Mouse (Mus musculus): ENCODE results near the gene BC028528. TPM values are rescaled to one million over a fixed set of nuclear protein-coding genes. Genes with fewer than 3 reads are reported as not detected.
"Not testable (repeated sequence)": the region's sequence is repeated elsewhere in the genome, so short reads cannot be mapped to it uniquely, and the experiment has no call there.

Gene BC028528
- polyA plus RNA-seq, 1 experiment from 2014 or later: 8.6 TPM

DNA sequence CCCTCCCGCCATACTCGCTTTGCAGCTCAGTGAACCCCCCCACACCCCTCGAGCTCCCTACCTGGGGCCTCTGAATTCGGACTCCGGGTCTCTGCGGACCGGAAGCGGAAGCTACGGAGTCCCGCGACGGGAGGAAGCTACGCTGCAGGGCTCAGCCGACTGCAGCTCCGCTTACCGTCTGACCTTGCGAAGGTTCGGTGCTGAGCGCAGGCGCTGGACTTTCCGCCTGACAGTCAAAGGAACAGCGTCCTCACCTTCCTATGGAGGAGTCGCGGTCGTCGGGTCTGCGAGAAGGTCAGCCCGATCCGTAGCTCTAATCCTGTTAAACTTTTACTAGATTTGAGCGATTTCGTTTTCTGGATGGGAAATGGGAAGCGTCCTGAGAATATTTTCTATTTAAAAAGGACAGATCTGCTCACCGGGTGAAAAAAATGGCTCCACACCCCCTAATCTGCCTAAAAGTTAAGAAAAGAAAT lies 20.4 kb downstream of the BC028528 start, which contains the start of gene Mrps21:
Mrps21 (minus strand) TSS at position 128 of the 476 bp plus-strand sequence.
- WGBS (ENCODE audit: insufficient replicate concordance): under 1% methylated on average over 33 of the region's 33 CpGs
- peaks cover 31% of the 10 kb centered on the region for H3K36me3 ChIP-seq
- peaks cover 46% of the 10 kb centered on the region for H3K4me1 ChIP-seq (replicated peaks)
- H3K27ac ChIP-seq: peak within 1 kb of the TSS; percentile 89
- peak within 1 kb of the TSS; percentile 74 for H3K4me3 ChIP-seq (replicated peaks)
- DNase-seq (peak; percentile 81), ATAC-seq (ENCODE audit: low read depth) (peak; percentile 94)
- H3K9me3 ChIP-seq (replicated peaks): no peaks in the 10 kb centered on the region
- H3K4me2 ChIP-seq: peak within 1 kb of the TSS; percentile 81
- H3K27me3 ChIP-seq: no peaks in the 10 kb centered on the region
- H3K9ac ChIP-seq: peak within 1 kb of the TSS; percentile 86

DNA sequence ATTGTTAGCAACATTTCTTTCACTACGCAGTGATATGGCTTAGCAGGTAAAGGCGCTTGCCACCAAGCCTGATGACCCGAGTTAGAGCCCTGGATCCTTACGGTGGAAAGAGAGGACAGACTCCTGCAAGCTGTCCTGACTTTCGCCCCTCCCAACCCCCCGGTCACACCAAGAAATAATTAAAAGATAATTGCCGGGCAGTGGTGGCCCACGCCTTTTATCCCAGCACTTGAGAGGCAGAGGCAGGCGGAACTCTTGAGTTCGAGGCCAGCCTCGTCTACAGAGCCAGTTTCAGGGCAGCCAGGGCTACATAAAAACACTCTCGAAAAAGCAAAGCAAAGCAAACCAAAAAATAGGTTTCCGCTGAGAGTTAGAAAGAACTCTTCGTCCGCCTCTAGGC lies 20.8 kb downstream of the BC028528 start:
- no peaks in the 10 kb centered on the region for H3K9me3 ChIP-seq (replicated peaks)
- DNase-seq (no peak), ATAC-seq (ENCODE audit: low read depth) (peak; percentile 51)
- H3K4me3 ChIP-seq (replicated peaks): peak overlapping the region; percentile 74
- peak overlapping the region; percentile 81 for H3K4me2 ChIP-seq
- H3K9ac ChIP-seq: peak overlapping the region; percentile 86
- peak overlapping the region; percentile 89 for H3K27ac ChIP-seq
- H3K27me3 ChIP-seq: no peaks in the 10 kb centered on the region
- H3K36me3 ChIP-seq: peaks cover 35% of the 10 kb centered on the region
- 3% methylated on average over 15 of the region's 15 CpGs for WGBS (ENCODE audit: insufficient replicate concordance)
- peaks cover 46% of the 10 kb centered on the region for H3K4me1 ChIP-seq (replicated peaks)

DNA sequence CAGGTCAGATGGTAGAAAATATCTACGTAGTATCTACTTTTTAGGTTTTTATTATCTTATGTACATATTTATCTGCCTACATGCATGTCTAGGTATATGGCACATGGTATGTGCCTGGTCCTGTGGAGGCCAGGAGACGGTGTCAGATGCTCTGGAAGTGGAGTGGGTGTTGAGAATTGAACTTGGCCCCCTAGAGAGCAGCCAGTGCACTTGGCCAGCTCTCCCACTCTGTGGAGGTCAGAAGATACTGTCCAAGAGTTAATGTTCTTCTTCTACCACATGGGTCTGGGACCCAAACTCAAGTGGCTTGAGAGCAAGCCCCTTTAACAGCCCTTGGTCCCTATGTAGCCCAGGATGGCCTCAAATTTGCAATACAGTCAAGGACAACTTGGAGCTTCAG lies 24.4 kb downstream of the BC028528 start:
- H3K9ac ChIP-seq: no peak overlapping the region
- H3K27ac ChIP-seq: no peak overlapping the region
- no peak overlapping the region for H3K4me2 ChIP-seq
- peaks cover 58% of the 10 kb centered on the region for H3K36me3 ChIP-seq
- DNase-seq: no peak
- H3K4me1 ChIP-seq (replicated peaks): peaks cover 31% of the 10 kb centered on the region
- ATAC-seq (ENCODE audit: low read depth): no peak
- no peaks in the 10 kb centered on the region for H3K27me3 ChIP-seq
- H3K9me3 ChIP-seq (replicated peaks): no peaks in the 10 kb centered on the region
- H3K4me3 ChIP-seq (replicated peaks): no peak overlapping the region
- 79% methylated on average over 2 of the region's 2 CpGs for WGBS (ENCODE audit: insufficient replicate concordance)

DNA sequence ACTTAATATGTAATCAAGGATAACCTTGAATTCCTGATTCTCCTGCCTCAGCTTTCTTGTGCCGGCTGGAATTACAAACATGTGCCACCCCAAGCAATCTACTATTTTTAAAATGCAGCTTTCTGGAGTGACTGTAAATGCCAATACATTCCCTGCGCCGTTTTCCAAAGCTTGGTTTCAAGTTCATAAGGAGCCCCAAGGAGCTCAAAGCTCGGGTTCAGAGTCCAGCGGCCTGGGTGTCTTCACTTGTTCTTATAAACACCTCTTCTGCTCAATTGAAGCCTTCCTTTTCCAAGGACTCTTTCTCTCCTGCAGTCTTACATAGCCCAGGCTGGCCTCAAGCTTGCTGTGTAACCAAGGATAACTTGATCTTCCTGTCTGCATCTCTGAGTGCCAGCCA lies 25.7 kb downstream of the BC028528 start:
- H3K36me3 ChIP-seq: peaks cover 58% of the 10 kb centered on the region

DNA sequence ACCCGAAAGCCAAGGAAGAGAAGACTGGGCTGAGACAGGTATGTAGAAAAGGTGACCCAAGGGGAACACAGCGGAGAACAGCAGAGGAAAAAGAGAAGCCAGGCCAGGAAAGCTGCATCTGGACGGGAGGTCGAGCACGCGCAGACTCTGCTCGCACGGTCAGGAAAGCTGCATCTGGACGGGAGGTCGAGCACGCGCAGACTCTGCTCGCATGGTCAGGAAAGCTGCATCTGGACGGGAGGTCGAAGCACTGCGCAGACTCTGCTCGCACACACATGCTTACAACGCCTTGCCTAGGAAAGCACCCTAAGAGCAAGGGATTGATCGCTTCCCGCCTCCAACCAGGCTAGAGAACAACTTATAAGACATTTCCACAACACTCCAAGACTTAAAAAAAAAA lies 26.2 kb downstream of the BC028528 start:
- no peak overlapping the region for H3K27ac ChIP-seq
- H3K4me2 ChIP-seq: no peak overlapping the region
- H3K27me3 ChIP-seq: no peaks in the 10 kb centered on the region
- 0 out of 2 replicates have a peak overlapping the region, but pooled peaks have one; percentile 15 for H3K9ac ChIP-seq
- no peak overlapping the region for H3K4me3 ChIP-seq (replicated peaks)
- peaks cover 22% of the 10 kb centered on the region for H3K4me1 ChIP-seq (replicated peaks)
- 90% methylated on average over 20 of the region's 20 CpGs for WGBS (ENCODE audit: insufficient replicate concordance)
- H3K9me3 ChIP-seq (replicated peaks): no peaks in the 10 kb centered on the region
- ATAC-seq (ENCODE audit: low read depth) (no peak), DNase-seq (no peak)
- peaks cover 58% of the 10 kb centered on the region for H3K36me3 ChIP-seq

More for the DNA sequence above, 25.7 kb downstream of the BC028528 start:
- Histone ChIP-seq H3K27me3 (no peaks in the 10 kb centered on the region), H3K4me1 (replicated peaks) (peaks cover 26% of the 10 kb centered on the region), H3K4me3 (replicated peaks) (no peak overlapping the region), H3K9ac (no peak overlapping the region), H3K27ac (no peak overlapping the region), H3K4me2 (no peak overlapping the region), H3K9me3 (replicated peaks) (no peaks in the 10 kb centered on the region)
- DNase-seq (no peak), ATAC-seq (ENCODE audit: low read depth) (no peak)
- 85% methylated on average over 5 of the region's 5 CpGs for WGBS (ENCODE audit: insufficient replicate concordance)

DNA sequence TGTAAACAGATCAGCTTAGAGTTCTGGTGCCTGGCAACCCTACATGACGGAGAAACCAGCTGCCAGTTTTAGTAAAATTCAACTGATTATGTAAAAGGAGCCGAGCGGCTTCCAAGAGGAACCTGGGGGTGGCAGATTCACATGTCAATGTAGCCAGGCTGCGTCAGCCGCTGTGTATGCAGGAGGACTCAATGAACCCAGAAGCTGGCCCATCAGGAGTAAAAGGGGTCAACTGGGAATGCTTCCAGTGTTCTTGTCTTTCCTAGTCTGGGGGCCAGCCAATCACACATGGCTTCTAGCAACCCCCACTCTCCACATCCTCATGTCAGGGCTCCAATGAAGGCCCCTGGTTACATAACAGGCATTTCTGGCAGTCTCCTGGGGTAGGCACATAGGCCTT lies 26.8 kb downstream of the BC028528 start:
- Histone ChIP-seq H3K27me3 (no peaks in the 10 kb centered on the region), H3K9ac (peak overlapping the region; percentile 15; the same call in 1 of the 2 replicates), H3K27ac (no peak overlapping the region), H3K9me3 (replicated peaks) (no peaks in the 10 kb centered on the region), H3K4me3 (replicated peaks) (no peak overlapping the region), H3K4me1 (replicated peaks) (peaks cover 17% of the 10 kb centered on the region; the same call in 1 of the 2 replicates), H3K36me3 (peaks cover 54% of the 10 kb centered on the region), H3K4me2 (no peak overlapping the region)
- 82% methylated on average over 5 of the region's 5 CpGs for WGBS (ENCODE audit: insufficient replicate concordance)
- no peak for DNase-seq
- no peak for ATAC-seq (ENCODE audit: low read depth)

DNA sequence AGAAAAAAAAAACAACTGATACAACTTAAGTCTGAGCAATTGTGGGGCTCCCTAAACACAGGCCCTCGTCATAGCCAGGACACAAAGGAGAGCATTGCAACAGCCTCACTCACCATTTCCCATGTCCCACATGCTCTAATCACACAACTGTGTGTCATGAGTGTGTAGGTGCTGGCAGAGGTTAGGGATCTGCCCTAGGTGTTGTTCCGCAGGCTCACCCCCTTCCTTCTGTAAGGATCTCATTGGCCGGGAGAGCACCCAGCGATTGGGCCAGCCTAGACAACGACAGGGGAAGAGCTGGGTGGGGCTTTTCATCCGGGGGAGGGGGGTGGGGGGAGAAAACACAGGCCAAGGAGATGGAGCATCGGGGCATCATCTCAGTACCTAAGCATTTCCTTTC lies 28.2 kb downstream of the BC028528 start:
- Histone ChIP-seq H3K36me3 (peaks cover 40% of the 10 kb centered on the region), H3K27ac (no peak overlapping the region), H3K4me3 (replicated peaks) (no peak overlapping the region), H3K9me3 (replicated peaks) (no peaks in the 10 kb centered on the region), H3K27me3 (no peaks in the 10 kb centered on the region), H3K4me1 (replicated peaks) (peaks cover 9% of the 10 kb centered on the region; the same call in 1 of the 2 replicates), H3K9ac (no peak overlapping the region), H3K4me2 (no peak overlapping the region)
- ATAC-seq (ENCODE audit: low read depth) (no peak), DNase-seq (no peak)
- WGBS (ENCODE audit: insufficient replicate concordance): 59% methylated on average over 7 of the region's 7 CpGs

DNA sequence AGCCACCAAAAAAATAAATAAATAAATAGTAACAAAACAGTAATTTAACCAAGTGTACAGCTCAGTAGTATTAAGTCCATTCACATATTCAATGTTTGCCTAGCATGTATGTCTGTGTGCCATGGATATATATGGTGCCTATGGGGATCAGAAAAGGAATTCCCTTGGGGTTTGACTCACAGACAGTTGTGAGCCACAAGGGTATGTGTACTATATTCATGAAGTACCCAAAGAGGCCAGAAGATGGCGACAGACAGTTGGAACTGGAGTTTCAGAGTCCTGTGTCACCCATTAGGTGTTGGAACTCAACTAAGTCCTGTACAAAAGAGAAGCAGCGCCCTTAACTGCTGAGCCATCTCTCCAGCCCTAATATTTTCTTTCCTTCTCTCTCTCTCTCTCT lies 30.0 kb downstream of the BC028528 start:
- Histone ChIP-seq H3K4me1 (replicated peaks) (peaks cover 9% of the 10 kb centered on the region; the same call in 1 of the 2 replicates), H3K27me3 (no peaks in the 10 kb centered on the region), H3K4me2 (no peak overlapping the region), H3K9me3 (replicated peaks) (no peaks in the 10 kb centered on the region), H3K27ac (no peak overlapping the region), H3K9ac (no peak overlapping the region), H3K4me3 (replicated peaks) (no peak overlapping the region), H3K36me3 (peaks cover 30% of the 10 kb centered on the region)
- DNase-seq (peak; percentile 74), ATAC-seq (ENCODE audit: low read depth) (peak; percentile 79)
- WGBS (ENCODE audit: insufficient replicate concordance): 35% methylated on average over 2 of the region's 2 CpGs

DNA sequence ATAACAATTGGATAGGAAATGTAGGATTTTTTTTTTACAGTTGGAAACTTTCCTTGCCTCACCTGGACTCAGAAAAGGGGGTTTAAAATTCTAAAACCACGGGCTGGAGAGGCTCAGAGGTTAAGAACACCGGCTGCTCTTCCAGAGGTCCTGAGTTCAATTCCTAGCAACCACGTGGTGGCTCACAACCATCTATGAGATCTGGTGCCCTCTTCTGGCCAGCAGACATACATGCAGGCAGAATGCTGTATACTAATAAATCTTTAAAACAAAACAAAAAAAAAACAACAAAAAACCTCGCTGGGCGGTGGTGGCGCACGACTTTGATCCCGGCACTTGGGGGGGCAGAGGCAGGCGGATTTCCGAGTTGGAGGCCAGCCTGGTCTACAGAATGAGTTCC lies 30.6 kb downstream of the BC028528 start:
- no peak for ATAC-seq (ENCODE audit: low read depth)
- no peak overlapping the region for H3K4me3 ChIP-seq (replicated peaks)
- 45% methylated on average over 10 of the region's 10 CpGs for WGBS (ENCODE audit: insufficient replicate concordance)
- peaks cover 14% of the 10 kb centered on the region for H3K4me1 ChIP-seq (replicated peaks)
- no peak overlapping the region for H3K27ac ChIP-seq
- H3K27me3 ChIP-seq: no peaks in the 10 kb centered on the region
- no peak overlapping the region for H3K4me2 ChIP-seq
- H3K9ac ChIP-seq: no peak overlapping the region
- H3K9me3 ChIP-seq (replicated peaks): no peaks in the 10 kb centered on the region
- peaks cover 25% of the 10 kb centered on the region for H3K36me3 ChIP-seq
- DNase-seq: no peak

DNA sequence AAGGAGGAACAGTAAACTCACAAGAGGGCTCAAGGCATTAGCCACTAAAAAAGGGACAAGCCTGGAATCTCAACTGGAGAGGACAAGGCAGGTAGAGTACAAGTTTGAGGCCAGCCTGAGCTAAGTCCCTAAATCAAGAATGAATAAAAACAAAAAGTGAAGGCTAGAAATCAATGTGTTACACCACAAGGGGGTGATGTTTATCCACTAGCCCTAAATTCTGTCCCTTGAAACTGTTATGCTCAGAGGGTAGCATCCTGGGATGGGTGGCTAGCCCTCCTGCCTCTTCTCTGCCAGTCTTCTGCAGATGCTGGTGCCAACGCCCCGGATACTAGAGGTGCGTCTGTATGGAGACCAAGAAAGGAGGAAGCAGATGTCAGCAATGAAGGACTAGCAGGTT lies 31.5 kb downstream of the BC028528 start:
- DNase-seq (no peak), ATAC-seq (ENCODE audit: low read depth) (no peak)
- H3K27me3 ChIP-seq: no peaks in the 10 kb centered on the region
- H3K27ac ChIP-seq: no peak overlapping the region
- peaks cover 13% of the 10 kb centered on the region for H3K4me1 ChIP-seq (replicated peaks)
- no peaks in the 10 kb centered on the region for H3K9me3 ChIP-seq (replicated peaks)
- WGBS (ENCODE audit: insufficient replicate concordance): 71% methylated on average over 3 of the region's 3 CpGs
- no peak overlapping the region for H3K4me2 ChIP-seq
- no peak overlapping the region for H3K4me3 ChIP-seq (replicated peaks)
- H3K9ac ChIP-seq: no peak overlapping the region
- peaks cover 16% of the 10 kb centered on the region for H3K36me3 ChIP-seq

DNA sequence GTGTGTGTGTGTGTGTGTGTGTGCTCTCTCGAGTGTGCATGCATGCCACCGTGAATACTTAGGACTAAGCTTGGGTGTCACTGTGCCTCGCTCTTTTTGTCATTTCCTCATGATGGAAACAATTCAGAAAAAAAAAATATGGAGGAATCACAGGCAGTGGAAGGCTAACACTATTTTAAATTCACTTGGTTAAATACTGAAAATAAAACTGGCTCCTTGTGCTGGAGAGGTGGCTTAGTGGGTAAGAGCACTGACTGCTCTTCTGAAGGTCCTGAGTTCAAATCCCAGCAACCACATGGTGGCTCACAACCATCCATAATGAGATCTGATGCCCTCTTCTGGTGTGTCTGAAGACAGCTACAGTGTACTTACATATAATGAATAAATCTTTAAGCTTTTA lies 33.5 kb downstream of the BC028528 start:
- ATAC-seq (ENCODE audit: low read depth); H3K27me3 ChIP-seq; H3K27ac ChIP-seq; DNase-seq; H3K4me2 ChIP-seq; H3K9me3 ChIP-seq (replicated peaks); H3K9ac ChIP-seq; H3K4me3 ChIP-seq (replicated peaks): not testable (repeated sequence)
- H3K4me1 ChIP-seq (replicated peaks): peaks cover 22% of the 10 kb centered on the region
- H3K36me3 ChIP-seq: peaks cover 12% of the 10 kb centered on the region
- 63% methylated on average over 3 of the region's 3 CpGs for WGBS (ENCODE audit: insufficient replicate concordance)

DNA sequence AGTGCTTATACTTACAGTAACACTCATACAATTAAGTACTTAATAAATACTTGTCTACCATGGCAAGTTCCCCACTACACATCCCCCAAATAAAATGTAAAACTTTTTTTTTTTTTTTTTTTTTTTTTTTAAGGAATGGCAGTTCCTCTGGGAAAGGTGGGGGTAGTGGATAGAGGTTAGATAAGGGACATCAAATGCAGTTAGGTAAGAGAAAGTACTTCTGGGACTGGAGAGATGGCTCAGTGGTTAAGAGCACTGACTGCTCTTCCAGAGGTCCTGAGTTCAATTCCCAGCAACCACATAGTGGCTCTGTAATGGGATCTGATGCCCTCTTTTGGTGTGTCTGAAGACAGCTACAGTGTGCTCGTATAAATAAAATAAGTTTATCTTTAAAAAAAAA lies 34.8 kb downstream of the BC028528 start:
- WGBS (ENCODE audit: insufficient replicate concordance): 64% methylated on average over 1 of the region's 1 CpGs
- not testable (repeated sequence) for DNase-seq; ATAC-seq (ENCODE audit: low read depth); H3K4me3 ChIP-seq (replicated peaks); H3K27me3 ChIP-seq; H3K27ac ChIP-seq; H3K9ac ChIP-seq; H3K9me3 ChIP-seq (replicated peaks); H3K4me2 ChIP-seq
- H3K36me3 ChIP-seq: peaks cover 17% of the 10 kb centered on the region
- peaks cover 33% of the 10 kb centered on the region for H3K4me1 ChIP-seq (replicated peaks)
